Mouse (Mus musculus) erythroblast, embryonic 14.5 days (primary cell): ENCODE measurements around the gene Phykpl. TPM values are rescaled to one million over a fixed set of nuclear protein-coding genes. Genes with fewer than 3 reads are reported as not detected.

ENCODE experiments used
- H3K27me3 ChIP-seq: 2 replicates; pipeline ENCODE4 v1.6.1; 2012; ENCODE audit warnings: inconsistent platforms; ENCODE audit not compliant: control insufficient read depth
- H3K36me3 ChIP-seq: 2 replicates; pipeline ENCODE4 v1.6.1; 2012; ENCODE audit warnings: mild to moderate bottlenecking, inconsistent platforms; ENCODE audit not compliant: control insufficient read depth
- H3K4me1 ChIP-seq: 2 replicates; pipeline ENCODE4 v1.6.1; 2012; ENCODE audit warnings: inconsistent platforms; ENCODE audit not compliant: control insufficient read depth
- H3K4me3 ChIP-seq: replicated peaks from 2 replicates; pipeline ENCODE3; 2012; ENCODE audit warnings: moderate library complexity, mild to moderate bottlenecking, inconsistent platforms
- H3K9me3 ChIP-seq: 2 replicates; pipeline ENCODE4 v1.6.1; 2012; ENCODE audit warnings: low read length, inconsistent platforms, mixed read lengths; ENCODE audit not compliant: control insufficient read depth
- GATA1 ChIP-seq: IDR thresholded peaks from 2 replicates; pipeline ENCODE4 v1.6.1; 2012; ENCODE audit warnings: low read length, inconsistent platforms, mixed read lengths
- TAL1 ChIP-seq: IDR thresholded peaks from 3 replicates; pipeline ENCODE4 v1.6.1; 2012; ENCODE audit warnings: low read length, inconsistent platforms, mixed read lengths
- polyA plus RNA-seq: library from polyadenylated mRNA; stranded (reverse); fragments of >175 nt; gene quantifications from 2 replicates; pipeline ENCODE4 v1.2.3, GENCODE M21; 2012

The Phykpl gene
- polyA plus RNA-seq, 1 experiment: 0.69 TPM

GRCm38 (mm10) chr11:51593368-51593767 is 8.8 kb downstream of the Phykpl start:
- no peaks in the 10 kb centered on the region for H3K27me3 ChIP-seq
- H3K9me3 ChIP-seq: no peaks in the 10 kb centered on the region
- H3K4me3 ChIP-seq: no peak overlapping the region
- H3K4me1 ChIP-seq: peaks cover 8% of the 10 kb centered on the region
- peaks cover 98% of the 10 kb centered on the region for H3K36me3 ChIP-seq
- TF ChIP-seq TAL1: no peak
- no peak for TF ChIP-seq GATA1

DNA sequence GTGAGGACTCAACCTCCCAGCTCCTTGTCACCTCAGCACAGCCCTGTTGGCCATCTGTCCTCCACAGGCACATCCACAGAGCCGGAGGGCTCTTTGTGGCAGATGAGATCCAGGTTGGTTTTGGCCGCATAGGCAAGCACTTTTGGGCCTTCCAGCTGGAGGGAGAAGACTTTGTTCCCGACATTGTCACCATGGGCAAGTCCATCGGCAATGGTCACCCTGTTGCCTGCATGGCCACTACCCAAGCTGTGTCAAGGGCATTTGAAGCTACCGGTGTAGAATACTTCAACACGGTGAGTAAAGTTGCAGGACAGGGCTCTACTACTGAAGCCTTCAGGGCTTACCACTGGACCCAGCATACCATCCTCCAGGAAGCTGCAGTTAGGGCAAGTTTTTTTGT is 9.3 kb downstream of the Phykpl start:
- peaks cover 8% of the 10 kb centered on the region for H3K4me1 ChIP-seq
- H3K36me3 ChIP-seq: peaks cover 98% of the 10 kb centered on the region
- H3K27me3 ChIP-seq: no peaks in the 10 kb centered on the region
- no peaks in the 10 kb centered on the region for H3K9me3 ChIP-seq
- H3K4me3 ChIP-seq: no peak overlapping the region
- no peak for TF ChIP-seq TAL1
- TF ChIP-seq GATA1: no peak

GRCm38 (mm10) chr11:51594715-51595350 is 10.3 kb downstream of the Phykpl start:
- TF ChIP-seq TAL1 (no peak), GATA1 (no peak)
- Histone ChIP-seq H3K4me1 (peaks cover 13% of the 10 kb centered on the region), H3K27me3 (no peaks in the 10 kb centered on the region), H3K9me3 (no peaks in the 10 kb centered on the region), H3K4me3 (no peak overlapping the region), H3K36me3 (peaks cover 98% of the 10 kb centered on the region)

GRCm38 (mm10) chr11:51595459-51596083 is 11.0 kb downstream of the Phykpl start:
- H3K4me3 ChIP-seq: no peak overlapping the region
- no peaks in the 10 kb centered on the region for H3K27me3 ChIP-seq
- TF ChIP-seq GATA1: no peak
- TF ChIP-seq TAL1: no peak
- H3K9me3 ChIP-seq: no peaks in the 10 kb centered on the region
- H3K4me1 ChIP-seq: peaks cover 13% of the 10 kb centered on the region
- peaks cover 99% of the 10 kb centered on the region for H3K36me3 ChIP-seq

DNA sequence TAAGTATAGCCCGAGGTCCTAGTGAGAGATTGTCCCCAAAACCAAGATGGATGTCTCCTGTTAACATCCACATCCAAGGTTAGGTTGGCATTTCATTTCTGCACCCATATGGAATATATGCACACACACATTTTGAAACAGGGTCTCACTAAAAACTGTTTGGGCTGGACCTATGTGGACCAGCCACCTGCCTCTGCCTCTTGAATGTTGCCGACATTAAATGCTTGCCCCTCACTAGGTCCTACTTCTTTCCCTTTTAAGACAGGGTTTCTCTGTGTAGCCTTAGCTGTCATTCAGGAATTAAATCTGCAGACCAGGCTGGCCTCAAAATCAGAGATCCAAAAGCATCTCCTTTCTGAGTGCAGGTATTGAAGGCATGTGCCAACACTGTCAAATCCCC is 13.0 kb downstream of the Phykpl start:
- Histone ChIP-seq H3K4me1 (peaks cover 28% of the 10 kb centered on the region), H3K27me3 (no peaks in the 10 kb centered on the region), H3K4me3 (no peak overlapping the region), H3K36me3 (peaks cover 99% of the 10 kb centered on the region), H3K9me3 (no peaks in the 10 kb centered on the region)
- TF ChIP-seq GATA1 (no peak), TAL1 (no peak)

- peaks cover 62% of the 10 kb centered on the region for H3K4me1 ChIP-seq
- peaks cover 87% of the 10 kb centered on the region for H3K36me3 ChIP-seq
- TF ChIP-seq TAL1 (no peak), GATA1 (no peak)
- no peaks in the 10 kb centered on the region for H3K9me3 ChIP-seq
- H3K4me3 ChIP-seq: no peak overlapping the region
- no peaks in the 10 kb centered on the region for H3K27me3 ChIP-seq
Observed at GRCm38 (mm10) chr11:51602253-51602652, 17.7 kb downstream of the Phykpl start.

DNA sequence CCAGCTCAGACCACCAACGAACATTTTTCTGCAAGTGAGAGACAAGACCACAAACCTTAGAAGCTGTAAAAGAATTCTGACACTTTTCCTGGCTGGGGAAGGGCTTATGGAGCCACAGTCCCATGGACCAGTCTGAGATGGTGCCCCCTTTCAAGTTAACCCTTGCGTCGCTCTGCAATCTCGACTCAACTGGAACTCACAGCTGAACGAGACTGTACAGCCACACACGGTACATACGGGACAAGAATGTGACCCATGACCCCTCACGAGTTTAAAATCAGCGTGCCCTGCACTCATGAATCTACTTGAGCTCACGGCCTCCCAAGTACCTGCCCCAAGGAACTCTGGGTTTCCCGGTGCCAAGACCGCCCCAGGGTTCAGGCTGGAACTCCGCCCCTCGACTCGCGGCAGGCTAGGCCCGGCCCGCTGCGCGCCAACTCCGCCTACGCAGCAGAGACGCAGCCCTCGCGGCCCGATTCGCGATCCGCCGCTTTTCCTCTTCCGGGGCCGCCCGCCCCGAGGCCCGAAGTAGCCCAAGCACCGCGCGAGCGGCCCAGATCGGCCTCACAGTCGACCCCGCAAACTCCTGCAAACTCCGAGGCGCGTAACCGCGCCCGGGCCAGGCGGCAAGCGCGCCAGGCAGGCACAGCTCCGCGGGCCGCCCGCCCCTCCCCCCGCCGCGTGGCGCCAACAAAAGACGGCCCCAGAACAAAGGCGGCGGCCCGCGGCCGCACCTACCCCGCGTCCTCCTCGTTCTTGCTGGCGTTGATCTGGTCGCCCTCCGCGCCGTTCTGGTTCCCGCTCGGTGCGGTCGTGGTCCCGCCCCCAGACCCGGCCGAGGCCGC is 21.3 kb downstream of the Phykpl start:
- Histone ChIP-seq H3K4me1 (peaks cover 76% of the 10 kb centered on the region), H3K27me3 (no peaks in the 10 kb centered on the region), H3K9me3 (no peaks in the 10 kb centered on the region), H3K36me3 (peaks cover 51% of the 10 kb centered on the region), H3K4me3 (peak overlapping the region; percentile 98)
- TF ChIP-seq GATA1 (no peak), TAL1 (no peak)

DNA sequence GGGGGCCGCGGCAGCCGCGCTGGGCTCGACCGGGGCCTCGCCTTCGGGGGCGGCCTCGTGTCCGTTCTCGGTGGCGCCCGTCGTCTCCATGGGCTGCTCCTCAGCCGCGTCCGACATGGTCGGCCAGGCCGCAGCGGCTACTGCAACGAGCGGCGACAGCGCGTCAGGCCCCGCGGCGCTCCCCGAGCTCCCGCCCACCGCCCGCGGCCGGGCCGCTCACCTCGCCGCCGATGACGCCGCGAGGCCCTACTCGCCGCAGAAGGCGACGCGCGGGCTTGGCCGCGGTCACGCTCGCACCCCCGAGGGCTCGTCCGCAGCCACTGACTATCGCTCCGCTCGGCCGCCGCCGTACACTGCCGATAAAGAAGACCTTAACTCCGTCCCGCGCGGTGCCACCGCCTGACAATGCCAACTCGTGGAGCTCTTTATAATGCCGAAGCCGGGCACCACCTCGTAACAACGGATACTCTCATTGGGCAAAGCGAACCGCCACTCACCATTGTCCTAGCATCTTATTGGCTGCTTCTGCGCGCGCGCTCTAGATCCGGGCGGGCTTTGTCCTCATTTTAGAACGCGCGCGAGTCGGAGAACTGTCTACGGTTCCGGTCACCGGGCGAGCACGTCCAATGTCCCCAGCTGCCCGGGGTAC is 22.0 kb downstream of the Phykpl start, which contains the start of gene Hnrnpab:
TSS of gene Hnrnpab (minus strand) at position 401 of the 649 bp plus-strand sequence.
- H3K4me1 ChIP-seq: peaks cover 77% of the 10 kb centered on the region
- no peak for TF ChIP-seq GATA1
- TF ChIP-seq TAL1: no peak
- peak within 1 kb of the TSS; percentile 98 for H3K4me3 ChIP-seq
- no peaks in the 10 kb centered on the region for H3K27me3 ChIP-seq
- H3K36me3 ChIP-seq: peaks cover 43% of the 10 kb centered on the region
- no peaks in the 10 kb centered on the region for H3K9me3 ChIP-seq
